Mouse (Mus musculus) brain, embryonic 14.5 days (tissue): ENCODE data around the gene Siglecf.

Source experiments
- CTCF ChIP-seq: fragments of 200-500 bp; IDR thresholded peaks from 2 replicates; pipeline ENCODE4 v1.5.1; 2012; ENCODE audit warnings: inconsistent platforms, mild to moderate bottlenecking, moderate library complexity, borderline replicate concordance; ENCODE audit not compliant: insufficient read depth, insufficient read length; ENCODE audit errors: extremely low read depth
- POLR2A ChIP-seq: fragments of 200-500 bp; IDR thresholded peaks from 2 replicates; pipeline ENCODE4 v1.6.1; 2012; ENCODE audit warnings: mild to moderate bottlenecking, inconsistent platforms, borderline replicate concordance; ENCODE audit not compliant: poor library complexity, insufficient read depth, insufficient read length, severe bottlenecking; ENCODE audit errors: extremely low read depth

DNA sequence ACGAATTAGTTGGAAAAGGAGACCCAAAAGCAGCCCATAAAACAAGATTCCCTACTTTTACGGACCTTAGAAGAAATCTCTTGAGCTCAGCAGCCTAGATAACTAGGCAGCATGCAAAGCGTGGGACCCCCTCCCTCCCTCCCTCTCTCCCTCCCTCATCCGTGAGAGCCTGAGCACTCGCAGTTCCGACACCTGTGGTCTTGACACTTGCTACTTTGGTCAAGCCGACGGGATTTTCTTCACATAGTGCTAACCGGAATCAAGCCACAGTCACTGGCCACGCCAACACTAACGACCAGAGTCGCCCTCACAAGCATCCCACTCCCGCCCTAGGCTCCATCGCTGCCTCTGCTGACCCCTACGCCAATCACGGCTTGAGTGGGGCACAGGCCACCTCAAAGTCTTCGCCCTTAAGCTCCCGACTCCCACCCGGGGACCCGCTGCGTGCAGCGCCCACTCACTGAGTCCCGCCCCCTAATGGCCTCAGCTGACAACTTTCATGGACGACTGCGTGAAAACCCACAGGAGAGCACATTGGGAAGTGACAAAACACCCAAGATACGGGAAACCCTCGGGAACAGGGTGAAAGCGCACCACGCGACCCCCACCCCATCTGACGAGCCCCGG lies 38.6 kb upstream of the Siglecf start:
- TF ChIP-seq CTCF (no peak), POLR2A (no peak)
